Mouse (Mus musculus) testis, adult 10 weeks (tissue): ENCODE measurements around the gene Tmem94. TPM values are rescaled to one million over a fixed set of nuclear protein-coding genes. Genes with fewer than 3 reads are reported as not detected.

Experiments used
- polyA plus RNA-seq: library from polyadenylated mRNA; stranded (reverse); fragments of 350-450 nt; fragmentation: Illumina TruSeq; extraction: RNeasy Lipid Tissue Mini Kit (QIAGEN cat#74804); gene quantifications from one replicate; pipeline ENCODE4 v1.2.3, GENCODE M21; 2014; ENCODE audit warnings: low read depth, low replicate concordance

Gene Tmem94
- polyA plus RNA-seq: 1.6 TPM

GRCm38 (mm10) chr11:115765103-115765606 lies at the start of gene Tmem94:
Gene Tmem94, plus strand, starts transcription at chr11:115765433.

DNA sequence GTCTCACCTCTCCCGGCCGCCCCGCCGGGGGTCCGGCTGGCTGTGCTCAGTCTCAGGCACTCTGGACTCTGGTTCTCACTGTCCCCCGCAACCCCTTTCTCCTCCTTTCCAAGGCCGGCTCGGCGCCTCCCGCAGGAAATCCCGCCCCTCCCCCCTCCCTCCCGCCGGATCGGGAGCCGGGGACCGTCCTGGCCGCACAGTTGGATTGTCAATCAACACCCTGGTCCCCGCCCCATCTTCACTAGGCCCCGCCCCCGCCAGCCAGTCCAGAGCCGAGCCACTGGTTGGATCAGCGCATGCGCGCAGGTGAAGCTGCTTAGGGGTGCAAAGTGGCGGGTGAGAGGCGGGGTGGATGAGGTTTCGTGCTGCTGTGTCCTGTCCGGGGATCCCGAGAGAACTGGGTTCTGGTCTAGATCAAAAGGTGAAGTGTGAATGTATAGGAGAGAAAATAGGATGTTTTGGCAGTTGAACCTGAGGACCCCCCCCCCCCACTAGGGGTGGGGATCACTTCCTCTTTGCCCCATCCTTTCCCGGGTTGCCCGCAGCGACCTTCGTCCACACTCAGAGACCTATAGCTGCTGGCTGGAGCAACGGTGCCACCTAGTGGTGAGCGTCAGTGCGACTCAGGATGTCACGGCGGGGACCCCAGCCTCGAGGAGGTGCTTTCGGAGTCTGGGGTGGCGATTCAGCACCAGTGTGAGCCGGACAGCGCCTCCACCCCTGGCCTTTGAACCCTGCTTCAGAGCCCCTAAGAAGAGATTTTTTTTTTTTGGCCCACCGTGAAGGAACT lies 48.5 kb downstream of the Tmem94 start, which contains the start of gene Caskin2:
Gene Caskin2 (minus strand): TSS at position 133 of the 790 bp plus-strand sequence.

DNA sequence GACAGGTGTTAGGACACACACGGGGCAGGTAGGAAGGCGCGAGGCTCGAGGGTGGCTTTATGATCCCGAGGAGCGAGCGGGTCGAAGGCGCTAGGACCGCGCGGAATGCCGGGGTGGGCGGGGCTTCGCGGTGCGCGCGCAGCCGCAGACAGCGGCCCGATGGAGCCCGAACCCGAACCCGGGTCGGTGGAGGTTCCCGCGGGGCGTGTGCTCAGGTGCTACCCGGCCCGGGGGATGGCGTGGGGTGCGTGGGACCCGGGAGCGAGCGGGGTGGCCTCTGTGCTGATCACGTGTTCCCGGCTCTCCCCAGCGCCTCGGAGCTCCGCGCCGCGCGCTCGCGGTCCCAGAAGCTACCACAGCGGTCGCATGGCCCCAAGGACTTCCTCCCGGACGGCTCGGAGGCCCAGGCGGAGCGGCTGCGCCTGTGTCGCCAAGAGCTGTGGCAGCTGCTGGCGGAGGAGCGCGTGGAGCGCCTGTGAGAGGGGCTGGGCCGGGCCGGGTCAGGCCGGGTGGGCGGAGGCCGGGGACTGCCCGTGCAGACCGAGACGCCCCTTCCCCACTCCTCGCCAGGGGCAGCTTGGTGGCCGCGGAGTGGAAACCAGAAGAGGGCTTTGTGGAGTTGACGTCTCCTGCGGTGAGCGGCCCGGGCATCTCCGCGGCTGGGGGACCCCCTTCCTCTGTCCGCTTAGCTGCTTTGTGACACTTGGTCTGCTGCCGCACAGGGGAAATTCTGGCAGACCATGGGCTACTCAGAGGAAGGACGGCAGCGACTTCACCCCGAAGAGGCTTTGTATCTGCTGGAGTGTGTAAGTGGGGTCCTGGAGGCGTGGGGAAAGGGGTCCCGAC lies 49.6 kb downstream of the Tmem94 start, which contains the start of gene Tsen54:
Gene Tsen54 (plus strand): TSS at position 120 of the 846 bp plus-strand sequence.

DNA sequence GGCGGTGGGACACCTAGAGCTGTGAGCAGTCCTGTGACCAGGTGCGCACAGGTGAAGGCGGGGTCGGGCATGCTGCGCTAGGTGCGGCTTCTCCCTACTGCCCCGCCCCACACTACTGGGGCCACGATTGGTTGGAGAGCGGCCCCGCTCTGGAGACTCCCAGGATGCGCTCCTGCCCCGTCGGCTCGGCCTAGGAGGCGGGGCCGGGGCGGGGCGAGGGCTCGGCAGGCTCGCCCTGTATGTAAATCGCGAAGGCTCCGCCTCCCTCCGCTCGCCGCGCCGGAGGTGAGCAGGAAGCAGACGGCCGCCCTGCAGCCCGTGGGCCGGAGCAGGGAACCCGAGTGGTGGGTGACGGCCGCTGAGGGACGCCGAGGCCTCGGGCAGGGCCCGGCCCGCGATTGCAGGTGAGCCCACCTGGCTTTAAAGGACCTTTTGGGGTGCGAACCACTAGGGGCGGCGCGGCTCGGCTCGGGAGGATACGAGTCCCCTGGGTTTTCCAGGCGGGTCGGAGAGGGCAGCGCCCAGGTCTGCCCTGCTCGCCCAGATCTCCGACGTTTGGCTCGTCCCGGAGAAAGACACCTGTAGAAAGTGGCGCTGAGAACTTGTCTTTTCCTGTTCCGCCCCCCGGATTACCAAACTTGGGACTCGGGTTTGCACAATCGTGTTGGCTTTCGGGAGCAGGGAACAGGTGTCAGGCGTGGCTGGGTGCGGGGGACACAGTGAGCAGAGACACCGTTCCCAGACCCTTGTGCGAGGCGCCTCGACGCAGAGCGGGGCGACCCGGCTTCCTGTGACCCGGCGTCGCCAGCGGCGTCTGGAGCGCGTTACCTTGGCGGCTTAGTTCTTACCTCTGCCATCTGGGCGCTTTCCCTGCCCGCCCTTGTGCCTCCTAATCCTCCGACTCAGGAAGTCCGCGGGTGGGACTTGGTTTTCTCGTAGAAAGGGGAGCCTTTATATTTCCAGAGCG lies 58.8 kb downstream of the Tmem94 start, which contains the start of gene Llgl2:
Gene Llgl2 (plus strand): TSS at position 276 of the 967 bp plus-strand sequence.

Other genes with a start within 250 kb of the Tmem94 start
- 627 TPM for gene Sumo2, start 229.2 kb upstream of the Tmem94 start, polyA plus RNA-seq
- gene Nup85, start 201.0 kb upstream of the Tmem94 start, polyA plus RNA-seq: 39.0 TPM
- 2.1 TPM for gene Mrps7, start 161.5 kb upstream of the Tmem94 start, polyA plus RNA-seq
- gene Gga3, start 161.4 kb upstream of the Tmem94 start, polyA plus RNA-seq: 4.0 TPM
- 80.0 TPM for gene Mif4gd, start 152.5 kb upstream of the Tmem94 start, polyA plus RNA-seq
- 1.8 TPM for gene Slc25a19, start 137.1 kb upstream of the Tmem94 start, polyA plus RNA-seq
- gene Grb2, start 56.8 kb upstream of the Tmem94 start, polyA plus RNA-seq: 12.9 TPM
- gene Caskin2, start 48.2 kb downstream of the Tmem94 start, polyA plus RNA-seq: 0.13 TPM
- gene Tsen54, start 49.3 kb downstream of the Tmem94 start, polyA plus RNA-seq: not detected
- gene Llgl2, start 58.6 kb downstream of the Tmem94 start, polyA plus RNA-seq: not detected
- gene Myo15b, start 93.0 kb downstream of the Tmem94 start, polyA plus RNA-seq: 1.1 TPM
- not detected for gene Smim5, start 134.5 kb downstream of the Tmem94 start, polyA plus RNA-seq
- 5.2 TPM for gene Smim6, start 146.6 kb downstream of the Tmem94 start, polyA plus RNA-seq
- gene Sap30bp, start 167.8 kb downstream of the Tmem94 start, polyA plus RNA-seq: 8.4 TPM
- 3.5 TPM for gene Recql5, start 168.0 kb downstream of the Tmem94 start, polyA plus RNA-seq
- gene Itgb4, start 209.3 kb downstream of the Tmem94 start, polyA plus RNA-seq: not detected
- not detected for gene Galk1, start 247.3 kb downstream of the Tmem94 start, polyA plus RNA-seq